Mouse (Mus musculus) cerebellum, adult 2 months (tissue): ENCODE measurements around the gene Mgarp.

Experiments
- CTCF ChIP-seq: fragments of 200-500 bp; IDR thresholded peaks from 2 replicates; pipeline ENCODE4 v1.5.1; 2011; ENCODE audit warnings: low read depth, mild to moderate bottlenecking, control low read depth, low read length, moderate library complexity, borderline replicate concordance; ENCODE audit not compliant: insufficient read depth
- POLR2A ChIP-seq: fragments of 200-500 bp; IDR thresholded peaks from 2 replicates; pipeline ENCODE4 v1.6.1; 2011; ENCODE audit warnings: low read length, control low read depth, borderline replicate concordance; ENCODE audit not compliant: insufficient read depth

- no peak for TF ChIP-seq CTCF
- no peak for TF ChIP-seq POLR2A
Observed at GRCm38 (mm10) chr3:51417485-51417884, 20.9 kb upstream of the Mgarp start.
